Mouse (Mus musculus) adrenal gland, adult 2 months (tissue): Measurements from ENCODE around the gene Tbc1d16. TPM values are rescaled to one million over a fixed set of nuclear protein-coding genes. Genes with fewer than 3 reads are reported as not detected.
"Not testable (repeated sequence)": the region's sequence is repeated elsewhere in the genome, so short reads cannot be mapped to it uniquely, and the experiment has no call there.

ENCODE experiments used
- DNase-seq: peaks from one replicate; pipeline ENCODE4 v3.0.0; 2021
- long read RNA-seq: library from polyadenylated mRNA; stranded (forward); transcript quantifications from one replicate; pipeline ENCODE4 v2.0.0, GENCODE M21; 2021
- polyA plus RNA-seq: library from polyadenylated mRNA; depleted of rRNA; stranded (reverse); fragments of >200 nt; gene quantifications from 2 replicates; pipeline ENCODE4 v1.2.3, GENCODE M21; 2012; rRNA removed
- total RNA-seq, 2 experiments: library from RNA; stranded (reverse); gene quantifications; 2 replicates each; pipeline ENCODE4 v1.2.3; 2021

The Tbc1d16 gene
- total RNA-seq: 10 to 100 TPM; 12.8 to 24.5 TPM
- 6.2 and 7.3 TPM in 2 replicates for polyA plus RNA-seq
- long read RNA-seq, partial matches to known transcripts: 0 of 10 reads
- long read RNA-seq, other reads (novel, unspliced or antisense): 10 of 10 reads

DNA sequence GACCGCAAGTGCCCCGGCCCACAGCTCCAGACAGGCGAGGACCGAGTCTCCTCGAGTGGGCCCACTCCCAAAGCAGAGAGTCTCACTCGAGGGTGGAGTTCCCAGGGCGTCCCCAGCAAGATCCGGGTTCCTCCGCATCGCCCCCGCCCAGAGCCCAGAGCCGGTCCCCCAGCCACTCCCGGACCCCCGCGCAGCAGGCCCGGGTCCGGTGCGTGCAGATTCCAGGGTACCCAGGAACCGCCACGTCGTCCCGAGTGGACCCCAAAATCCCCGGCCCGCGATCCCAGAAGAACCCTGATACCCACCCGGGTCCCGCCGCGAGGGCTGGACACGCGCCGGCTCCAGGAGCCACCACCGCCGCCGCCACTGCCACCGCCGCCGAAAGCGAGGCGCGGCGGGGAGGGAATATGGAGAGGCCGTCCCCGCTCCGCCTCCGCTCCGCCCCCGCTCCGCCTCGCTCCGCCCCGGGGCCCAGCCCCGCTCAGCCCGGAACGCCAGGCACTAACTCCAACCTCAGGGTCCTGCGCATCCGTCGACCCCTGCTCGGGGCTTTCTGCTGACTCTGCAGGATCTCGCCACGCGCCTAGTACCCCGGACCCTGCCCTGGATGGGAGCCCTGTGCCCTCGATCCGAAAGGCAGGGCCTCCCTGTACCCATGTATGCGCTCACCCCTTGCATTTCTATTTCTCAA lies at the start of gene Tbc1d16, which contains the start of gene Ccdc40:
Gene Tbc1d16 (minus strand): TSS at position 409 of the 691 bp plus-strand sequence.
Gene Ccdc40 (plus strand): TSS at position 482 of the 691 bp plus-strand sequence.
- DNase-seq: peak; percentile 87

DNA sequence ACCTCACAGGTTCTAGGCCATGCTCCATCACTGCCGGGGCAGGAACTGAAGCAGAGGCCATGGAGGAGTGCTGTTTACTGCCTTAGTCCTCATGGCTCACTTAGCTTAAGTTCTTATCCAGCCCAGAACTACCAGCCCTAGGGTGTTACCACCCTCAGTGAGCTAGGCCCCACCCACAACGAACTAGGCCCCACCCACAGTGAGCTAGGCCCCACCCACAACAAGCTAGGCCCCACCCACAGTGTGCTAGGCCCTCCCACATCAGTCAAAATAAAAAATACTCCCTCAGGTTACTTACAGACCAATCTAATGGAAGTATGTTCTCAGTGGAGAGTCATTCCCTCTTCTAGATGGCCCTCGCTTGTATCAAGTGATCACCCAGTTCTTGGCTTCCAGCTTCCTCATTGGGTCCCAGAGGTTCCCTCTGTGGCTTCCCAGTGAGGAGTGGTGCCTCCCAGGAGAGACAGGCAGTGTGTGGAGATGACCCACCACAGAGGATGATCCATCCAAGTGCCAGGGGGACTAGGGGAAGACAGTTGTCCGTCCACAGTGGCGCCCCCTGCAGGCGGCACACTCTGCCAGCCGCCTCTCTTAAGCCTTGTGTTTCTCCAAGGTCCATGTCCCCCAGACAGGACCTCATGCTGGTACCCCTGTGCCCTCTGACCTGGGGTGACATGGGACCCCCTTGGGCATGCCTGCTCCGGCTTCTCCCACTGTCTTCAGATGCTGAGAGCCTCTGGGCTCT lies 45.1 kb upstream of the Tbc1d16 start:
- DNase-seq: no peak

DNA sequence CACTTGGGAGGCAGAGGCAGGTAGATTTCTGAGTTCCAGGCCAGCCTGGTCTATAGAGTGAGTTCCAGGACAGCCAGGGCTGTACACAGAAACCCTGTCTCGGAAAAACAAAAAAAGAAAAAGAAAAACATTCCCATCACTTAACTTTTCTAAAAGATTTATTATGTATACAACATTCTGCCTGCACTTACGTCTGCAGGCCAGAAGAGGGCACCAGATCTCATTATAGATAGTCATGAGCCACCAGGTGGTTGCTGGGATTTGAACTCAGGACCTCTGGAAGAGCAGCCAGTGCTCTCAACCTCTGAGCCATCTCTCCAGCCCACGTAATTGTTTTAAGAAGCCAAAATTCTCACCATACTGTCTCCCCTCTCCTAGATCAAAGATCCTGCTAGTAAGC lies 44.2 kb upstream of the Tbc1d16 start:
- DNase-seq: not testable (repeated sequence)

DNA sequence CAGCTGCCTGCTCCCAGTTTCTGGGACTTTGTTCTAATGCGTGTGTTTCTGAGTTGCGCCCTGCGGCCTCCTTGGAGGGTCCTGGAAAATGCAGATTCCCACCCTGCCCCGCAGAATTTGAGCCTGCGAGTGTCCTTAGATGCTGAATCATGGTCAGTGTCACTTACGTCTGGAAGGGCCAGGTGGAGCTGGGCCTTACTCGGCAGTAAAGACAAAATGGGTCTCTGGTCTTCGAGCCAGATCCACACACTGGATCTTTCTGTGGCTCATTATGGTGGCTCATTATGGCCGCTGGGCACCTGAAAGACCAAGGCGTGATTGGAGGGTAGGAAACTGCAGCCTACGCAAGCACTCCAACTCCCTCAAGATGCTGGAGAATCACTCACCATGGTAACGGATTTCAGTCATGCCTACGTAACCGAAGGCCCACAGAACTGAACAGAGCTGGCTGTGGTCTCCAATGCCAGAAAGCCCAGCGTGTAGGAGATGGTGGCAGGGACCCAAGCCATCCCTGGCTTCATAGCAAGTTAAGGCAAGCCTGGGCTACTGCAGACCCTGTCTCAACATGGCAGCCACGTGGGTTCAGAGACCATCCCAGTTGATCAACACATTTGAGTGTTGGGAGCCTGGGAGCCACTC lies 40.4 kb upstream of the Tbc1d16 start:
- DNase-seq: no peak

DNA sequence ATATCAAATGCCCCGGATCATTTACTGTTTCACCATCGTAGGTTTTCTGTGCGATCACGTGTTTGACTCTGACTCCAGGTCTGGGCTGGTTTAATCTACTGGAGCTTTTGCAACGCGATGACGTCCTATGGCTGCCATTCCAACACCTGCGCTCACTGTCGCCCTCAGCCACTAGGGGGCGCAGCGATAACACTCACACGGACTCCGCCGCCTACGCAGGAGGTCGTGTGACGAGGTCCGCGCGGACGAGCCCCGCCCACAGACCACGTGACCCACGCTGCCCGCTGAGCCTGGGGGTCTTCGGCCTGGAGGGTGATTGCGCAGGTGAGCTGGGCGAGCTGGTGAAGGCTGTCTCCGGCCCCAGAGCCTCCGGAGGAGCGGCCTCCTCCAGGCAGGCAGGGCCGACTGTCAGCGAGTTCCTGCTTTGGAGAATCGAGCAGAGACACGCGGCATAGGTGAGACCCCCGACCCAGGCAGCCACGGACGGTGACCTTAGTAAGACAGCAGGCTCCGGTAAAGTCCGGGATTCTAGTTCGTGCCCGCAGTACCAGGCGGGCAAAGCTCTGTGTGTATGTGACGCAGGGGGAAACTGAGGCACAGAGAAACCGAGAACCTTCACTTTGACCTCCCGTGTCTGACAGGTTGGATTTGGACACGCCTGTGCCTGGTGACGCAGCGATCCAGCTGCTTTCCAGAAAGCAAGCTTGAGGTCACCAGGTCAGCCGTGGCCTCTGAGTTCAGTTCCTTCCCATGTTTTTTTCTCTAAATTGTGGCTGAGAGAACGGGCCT lies 39.7 kb upstream of the Tbc1d16 start, which contains the start of gene Gaa:
Gene Gaa (plus strand): TSS at position 120 of the 789 bp plus-strand sequence.
- DNase-seq: peak; percentile 95

DNA sequence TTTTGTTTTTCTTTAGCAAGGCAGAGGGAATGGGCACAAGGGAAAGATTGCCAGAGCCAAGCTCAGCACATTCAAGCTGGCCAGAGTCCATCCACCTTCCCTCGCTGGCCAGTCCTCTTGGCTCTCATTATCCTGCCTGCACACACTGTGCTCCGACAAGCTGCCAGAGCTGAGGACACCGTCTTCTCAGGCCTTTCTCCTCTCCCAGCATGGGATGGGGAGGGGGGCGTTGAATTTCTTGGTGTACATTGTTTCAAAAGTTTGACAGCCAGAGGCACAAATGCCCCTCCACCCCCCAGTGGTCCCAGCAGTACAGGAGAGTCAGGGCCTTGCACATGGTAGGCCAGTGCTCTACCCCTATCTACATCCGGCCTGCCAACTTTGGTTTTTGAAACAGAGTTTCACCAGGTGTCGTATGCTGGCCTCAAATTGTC lies 39.0 kb upstream of the Tbc1d16 start:
- DNase-seq: peak; percentile 41

DNA sequence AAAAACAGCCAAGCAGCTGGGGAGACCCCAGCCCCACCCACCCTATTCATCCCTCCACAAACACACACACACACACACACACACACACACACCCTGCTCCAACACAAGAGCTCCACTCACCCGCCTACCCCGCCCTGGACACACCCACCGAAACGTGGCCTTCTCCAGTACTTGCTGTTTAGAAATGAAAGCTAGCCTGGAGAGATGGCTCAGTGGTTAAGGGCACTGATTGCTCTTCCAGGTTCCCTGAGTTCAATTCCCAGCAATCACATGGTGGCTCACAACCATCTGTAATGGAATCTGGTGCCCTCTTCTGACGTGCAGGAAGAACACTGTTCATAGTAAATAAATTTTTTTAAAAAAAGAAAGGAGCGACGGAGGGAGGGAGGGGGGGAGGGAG lies 37.5 kb upstream of the Tbc1d16 start:
- no peak for DNase-seq

DNA sequence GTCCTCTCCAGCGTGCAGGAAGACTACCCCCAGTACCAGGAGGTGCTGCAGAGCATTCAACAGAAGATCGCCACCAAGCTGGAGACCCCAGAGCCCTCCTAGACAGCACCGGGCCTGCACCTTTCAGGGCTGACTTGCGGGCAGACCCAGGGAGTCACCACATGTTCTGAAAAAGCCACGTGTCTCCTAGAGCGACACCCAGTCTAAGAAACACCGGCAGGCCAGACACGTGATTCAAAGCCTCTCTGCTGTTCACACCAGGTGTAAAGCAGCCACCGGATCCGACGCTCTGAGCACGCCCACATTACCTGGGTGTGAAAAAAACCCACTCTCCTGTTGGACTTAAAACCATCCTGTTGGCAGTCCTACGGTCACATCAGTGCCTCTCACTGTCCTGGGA lies 36.1 kb upstream of the Tbc1d16 start:
- DNase-seq: no peak

DNA sequence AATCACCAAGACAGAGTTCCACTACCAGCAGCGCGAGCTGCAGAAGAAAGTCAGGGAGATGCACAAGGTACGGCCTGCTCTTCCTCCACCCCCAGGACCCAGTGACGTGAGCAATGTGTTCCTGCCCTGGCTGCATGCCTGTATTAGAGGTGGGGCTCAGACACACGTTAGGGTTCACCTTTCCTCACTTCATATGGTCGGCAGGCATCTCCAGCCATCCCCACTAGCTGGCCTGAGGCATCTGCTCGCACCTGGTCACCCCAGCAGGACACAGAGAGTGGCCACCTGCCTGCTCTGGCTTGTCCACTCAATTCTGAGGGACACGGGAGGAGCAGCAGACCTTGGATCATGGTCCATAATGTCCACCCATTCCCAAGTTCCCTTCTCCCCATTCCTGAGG lies 31.7 kb upstream of the Tbc1d16 start:
- no peak for DNase-seq

DNA sequence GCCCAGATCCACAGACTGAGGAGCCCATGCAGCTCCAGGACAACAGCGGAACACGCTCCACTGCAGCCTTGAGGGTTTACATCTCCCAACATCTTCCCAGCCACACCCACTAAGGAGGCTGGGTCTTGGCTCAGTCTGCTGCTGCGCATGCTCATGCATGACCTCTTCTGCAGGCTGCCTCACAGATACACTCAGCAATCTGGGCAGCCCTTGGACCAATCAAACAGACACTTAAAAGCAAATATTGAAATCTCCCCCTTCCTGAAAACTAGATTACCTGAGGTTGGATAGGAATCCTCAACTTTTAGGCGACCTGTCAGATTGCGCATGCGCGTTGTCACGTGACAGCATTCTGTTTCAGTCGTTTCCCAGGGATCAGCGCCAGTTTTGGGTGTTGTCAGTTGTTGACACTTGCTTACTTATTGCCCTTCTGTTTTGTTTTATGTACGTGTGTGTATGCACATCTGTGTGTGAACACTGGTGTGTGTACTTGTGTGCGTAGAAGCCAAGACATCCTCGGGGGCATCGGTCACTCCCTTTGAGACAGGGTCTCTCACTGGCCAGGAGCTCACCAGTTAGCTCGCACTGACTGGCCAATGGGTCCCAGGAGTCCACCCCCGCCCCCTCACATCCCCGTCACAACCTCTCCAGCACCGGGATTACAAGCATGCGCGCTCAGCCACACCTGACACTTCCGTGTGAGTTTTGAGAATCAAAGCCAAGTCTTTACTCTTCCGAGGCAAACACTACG lies 30.4 kb upstream of the Tbc1d16 start:
- peak; percentile 82 for DNase-seq

DNA sequence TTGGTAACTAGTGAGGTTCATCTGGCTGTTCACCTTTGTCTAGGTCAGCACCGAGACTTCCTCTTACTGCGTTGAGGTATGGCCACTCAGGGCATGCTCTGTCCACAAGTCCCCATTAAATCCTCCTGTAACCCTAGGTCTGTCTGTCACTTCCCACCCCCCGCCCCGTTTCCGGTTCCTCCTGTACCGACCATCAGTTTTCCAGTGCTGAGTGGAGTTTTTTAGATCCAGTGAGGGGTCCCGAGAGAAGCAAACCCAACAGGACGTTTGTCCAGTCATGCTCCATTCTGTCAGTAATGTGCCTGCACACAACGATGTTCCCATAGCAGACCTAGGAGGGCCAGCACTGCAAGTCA lies 29.9 kb upstream of the Tbc1d16 start:
- DNase-seq: no peak

DNA sequence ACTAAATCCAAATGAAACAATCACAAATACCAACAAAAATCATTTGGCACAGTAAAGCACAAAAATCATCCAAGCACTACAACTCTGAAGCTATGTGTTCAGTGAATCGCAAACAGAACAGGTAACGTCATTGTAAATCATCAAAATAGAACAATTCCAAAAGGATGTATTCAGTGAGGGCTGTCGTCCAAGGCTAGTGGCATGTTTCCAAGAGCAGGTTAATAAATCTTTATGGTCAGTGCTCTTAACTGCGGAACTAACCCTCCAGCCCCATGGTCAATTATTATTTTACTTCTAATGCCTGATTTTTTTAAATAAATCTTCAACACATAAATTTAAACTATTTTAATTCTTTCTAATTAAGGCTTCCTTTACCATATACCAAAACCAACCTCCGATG lies 28.3 kb upstream of the Tbc1d16 start:
- DNase-seq: not testable (repeated sequence)

DNA sequence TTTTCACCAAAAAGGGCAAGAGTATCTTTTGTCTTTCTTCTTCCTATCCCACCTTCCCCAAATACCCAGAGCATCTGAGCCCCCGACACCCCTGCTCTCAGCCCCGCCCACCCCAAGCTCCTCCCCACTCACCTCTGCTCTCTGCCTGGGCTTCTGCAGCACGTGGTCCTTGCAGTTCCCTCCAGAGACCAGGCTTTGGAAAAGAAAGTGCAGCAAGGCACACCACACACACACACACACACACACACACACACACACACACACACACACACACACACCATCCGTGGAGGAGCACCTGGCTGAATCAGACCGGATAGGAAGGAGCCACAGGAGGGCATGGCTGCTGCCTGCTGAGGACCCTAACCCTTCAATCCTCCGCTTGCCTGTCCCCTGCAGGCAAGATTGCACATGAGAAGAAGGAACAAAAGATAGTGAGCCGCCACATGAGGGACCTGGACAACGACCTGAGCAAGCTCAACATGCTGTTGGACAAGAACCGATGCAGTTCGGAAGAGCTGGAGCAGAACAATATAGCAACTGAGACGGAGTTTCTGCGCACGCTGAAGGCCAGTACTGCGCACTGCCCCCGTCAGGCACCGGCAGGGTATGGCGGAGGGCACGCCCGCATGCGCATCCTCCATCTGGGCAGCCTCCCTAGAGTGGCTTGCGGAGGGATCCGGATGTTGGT lies 24.7 kb upstream of the Tbc1d16 start:
- DNase-seq: peak; percentile 38

DNA sequence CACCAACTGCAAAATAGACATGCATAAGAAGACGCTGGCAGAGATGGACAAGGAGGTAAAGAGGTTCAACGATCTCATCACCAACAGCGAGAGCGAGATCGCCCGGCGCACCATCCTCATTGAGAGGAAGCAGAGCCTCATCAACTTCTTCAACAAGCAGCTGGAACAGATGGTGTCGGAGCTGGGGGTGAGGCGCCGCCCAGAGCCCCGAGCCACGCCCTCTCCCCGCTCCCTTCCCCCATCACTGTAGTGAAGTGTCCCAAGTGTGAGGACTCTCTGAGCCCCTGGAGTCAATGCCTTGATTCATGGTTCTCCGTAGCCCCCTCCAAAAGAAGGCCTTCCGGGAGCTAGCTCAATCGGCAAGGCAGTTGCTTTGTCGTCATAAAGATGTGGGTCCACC lies 22.7 kb upstream of the Tbc1d16 start:
- DNase-seq: no peak

DNA sequence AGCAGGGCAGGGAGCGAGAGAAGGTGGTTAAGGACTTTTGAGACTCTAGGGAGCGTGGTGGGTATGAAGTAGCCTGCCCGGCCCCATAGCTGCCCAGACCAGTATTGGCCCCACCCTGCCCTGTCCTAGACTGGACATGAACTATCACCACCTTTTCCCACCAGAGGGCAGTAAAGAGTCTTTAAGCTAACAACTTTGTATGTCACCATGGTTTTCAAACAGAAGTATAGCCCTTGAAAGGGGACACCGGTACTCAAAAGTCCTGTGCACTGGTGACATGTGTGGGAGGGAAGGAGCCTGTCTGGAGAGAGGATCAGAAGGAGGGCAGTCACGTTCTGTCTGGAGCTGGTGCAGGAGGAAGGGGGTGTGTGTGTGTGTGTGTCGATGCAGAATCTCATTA lies 20.7 kb upstream of the Tbc1d16 start:
- peak; percentile 63 for DNase-seq

DNA sequence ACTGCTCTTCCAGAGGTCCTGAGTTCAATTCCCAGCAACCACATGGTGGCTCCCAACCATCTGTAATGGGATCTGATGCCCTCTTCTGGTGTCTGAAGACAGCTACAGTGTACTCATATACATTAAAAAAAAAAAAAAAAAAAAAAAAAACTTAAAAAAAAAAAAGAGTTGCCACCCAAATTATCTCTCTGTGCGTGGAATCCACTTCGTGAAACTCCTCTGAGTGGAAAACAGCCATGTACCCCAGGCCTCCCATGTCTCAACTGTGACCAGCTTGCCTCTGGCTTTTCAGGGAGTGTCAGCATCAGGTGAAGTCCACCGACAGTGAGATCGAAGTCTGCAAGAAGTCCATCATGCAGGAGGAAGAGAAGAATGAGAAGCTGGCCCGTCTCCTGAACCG lies 17.2 kb upstream of the Tbc1d16 start:
- DNase-seq: not testable (repeated sequence)

DNA sequence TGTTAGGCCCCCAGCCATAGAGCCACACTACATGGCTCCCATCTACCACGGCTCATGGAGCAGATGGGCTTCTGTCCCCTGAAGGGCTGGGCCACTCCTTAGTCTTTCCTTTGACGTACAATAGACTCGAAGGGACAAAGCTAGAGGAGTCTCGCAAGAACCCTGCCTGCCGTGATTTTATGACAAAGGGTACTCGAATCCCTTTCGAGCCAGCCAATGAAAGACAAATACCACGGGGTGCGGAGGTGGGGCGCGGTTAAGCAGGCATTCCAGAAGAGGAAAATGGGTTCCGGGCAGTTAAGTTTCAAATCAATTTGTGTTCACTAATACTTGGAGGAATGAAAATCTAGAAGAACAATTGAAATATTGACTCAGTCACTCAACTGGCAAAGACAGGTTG lies 11.2 kb upstream of the Tbc1d16 start:
- no peak for DNase-seq

DNA sequence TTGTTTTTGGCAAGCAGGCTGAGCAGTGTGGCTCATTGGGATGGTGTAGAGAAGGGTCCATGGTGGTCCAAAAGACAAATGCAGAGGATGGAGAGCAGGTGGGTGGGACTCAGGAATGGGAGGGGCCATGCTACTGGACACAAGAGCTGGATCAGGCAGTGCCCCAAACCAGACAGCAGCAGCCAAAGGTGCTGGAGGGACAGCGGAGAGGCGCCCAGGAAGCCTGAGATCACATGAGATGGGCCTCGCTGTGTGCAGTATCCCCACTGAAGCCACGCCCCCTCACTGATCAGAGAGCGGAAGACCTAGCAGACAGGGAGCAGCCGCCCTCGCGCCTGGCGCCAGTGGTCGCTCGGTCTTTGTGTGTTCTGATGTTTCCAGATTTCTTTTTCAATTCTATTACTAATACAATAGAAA lies 10.0 kb upstream of the Tbc1d16 start:
- DNase-seq: peak; percentile 71

DNA sequence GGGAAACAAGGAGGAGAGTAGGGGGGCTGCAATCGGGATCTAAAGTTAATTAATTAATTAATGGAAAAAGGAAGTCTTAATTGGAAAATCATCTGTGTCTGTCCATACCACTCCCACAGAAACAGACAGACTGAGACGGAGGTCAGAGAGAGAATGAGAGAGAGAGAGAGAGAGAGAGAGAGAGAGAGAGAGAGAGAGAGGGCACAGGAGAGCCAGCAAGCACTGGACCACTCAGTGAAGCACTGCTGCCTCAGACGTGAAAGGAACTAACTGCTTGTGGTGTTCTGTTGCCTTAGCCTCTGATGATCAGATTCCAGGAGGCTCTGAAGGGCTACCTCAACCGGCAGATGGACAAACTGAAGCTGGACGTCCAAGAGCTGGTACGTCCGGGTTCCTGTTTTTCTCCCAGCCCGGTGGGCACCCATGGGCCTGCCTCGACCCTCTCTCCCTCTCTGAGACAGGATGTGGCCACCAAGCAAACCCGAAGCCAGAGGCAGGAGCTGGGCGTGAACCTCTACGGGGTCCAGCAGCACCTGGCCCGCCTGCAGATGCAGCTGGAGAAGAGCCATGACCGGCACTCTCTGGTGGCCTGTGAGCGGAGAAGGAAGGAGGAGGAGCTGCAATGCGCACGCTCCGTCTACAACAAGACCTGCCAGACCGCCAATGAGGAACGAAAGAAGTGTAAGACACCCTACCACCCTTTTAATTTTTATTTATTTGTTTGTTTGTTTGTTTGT lies 9.4 kb upstream of the Tbc1d16 start:
- peak; percentile 43 for DNase-seq

DNA sequence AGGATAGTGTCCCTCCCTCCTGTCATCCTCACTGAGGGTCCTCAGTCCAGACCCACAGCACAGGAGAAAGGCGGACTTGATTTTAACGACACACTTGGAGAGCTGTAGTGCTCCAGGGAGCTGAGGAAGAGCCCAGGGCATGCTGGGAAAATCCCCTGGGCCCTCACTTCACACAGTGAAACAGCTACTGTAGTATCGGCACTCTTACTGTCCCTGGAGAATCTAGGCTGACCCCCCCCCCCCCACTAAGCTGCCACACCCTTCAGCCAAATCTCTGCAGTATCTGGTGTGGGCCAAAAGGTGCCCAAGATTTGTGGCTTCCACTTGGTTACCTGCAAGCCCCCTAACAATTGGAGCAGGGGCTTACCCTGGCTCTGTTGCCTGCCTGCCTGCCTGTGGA lies 8.7 kb upstream of the Tbc1d16 start:
- DNase-seq: no peak
